Mouse (Mus musculus) megakaryocyte progenitor cell, adult 5-6 weeks (primary cell): ENCODE data around the gene Ost4. TPM values are rescaled to one million over a fixed set of nuclear protein-coding genes. Genes with fewer than 3 reads are reported as not detected.

Experiments used
- ATAC-seq: replicated peaks from 2 replicates; pipeline ENCODE4 v1.8.0; 2016; ENCODE audit warnings: mild to moderate bottlenecking, moderate TSS enrichment, inconsistent platforms; ENCODE audit not compliant: poor library complexity
- total RNA-seq, 2 experiments: library from RNA; stranded (forward) in 1 of 2; stranded (reverse) in 1 of 2; fragments of 157-497, 149-512 nt in 1 of 2; fragments of 200-1000 nt in 1 of 2; gene quantifications; 2 replicates each; pipeline versions ENCODE4 v1.2.3 to v1.2.4; 2015 to 2017

The Ost4 gene
- total RNA-seq, 2 experiments from 2014 or later, result 297 to 439 TPM

- no peak for ATAC-seq
Measured at GRCm38 (mm10) chr5:30925217-30925616, 17.6 kb upstream of the Ost4 start.

- no peak for ATAC-seq
Measured at GRCm38 (mm10) chr5:30924614-30925013, 17.0 kb upstream of the Ost4 start.

DNA sequence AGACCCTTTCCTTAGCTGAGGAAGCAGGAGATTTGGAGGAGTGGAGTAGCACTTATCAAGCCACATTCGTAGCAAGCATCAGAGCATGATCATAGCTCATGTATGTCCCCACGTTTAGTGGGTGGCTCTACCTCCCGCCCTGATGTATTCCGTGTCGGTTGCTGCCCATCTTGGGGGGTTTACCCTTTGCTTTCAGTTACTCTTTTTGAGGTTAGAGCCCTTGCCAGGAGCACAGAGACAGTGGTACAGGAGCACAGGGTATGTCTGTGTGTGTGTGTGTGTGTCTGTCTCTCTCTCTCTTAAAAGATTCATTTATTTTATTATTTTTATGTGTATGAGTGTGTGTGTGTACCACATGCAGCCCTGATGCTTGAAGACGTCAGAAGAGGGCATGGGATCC, 15.5 kb upstream of the Ost4 start:
- ATAC-seq, result no peak

DNA sequence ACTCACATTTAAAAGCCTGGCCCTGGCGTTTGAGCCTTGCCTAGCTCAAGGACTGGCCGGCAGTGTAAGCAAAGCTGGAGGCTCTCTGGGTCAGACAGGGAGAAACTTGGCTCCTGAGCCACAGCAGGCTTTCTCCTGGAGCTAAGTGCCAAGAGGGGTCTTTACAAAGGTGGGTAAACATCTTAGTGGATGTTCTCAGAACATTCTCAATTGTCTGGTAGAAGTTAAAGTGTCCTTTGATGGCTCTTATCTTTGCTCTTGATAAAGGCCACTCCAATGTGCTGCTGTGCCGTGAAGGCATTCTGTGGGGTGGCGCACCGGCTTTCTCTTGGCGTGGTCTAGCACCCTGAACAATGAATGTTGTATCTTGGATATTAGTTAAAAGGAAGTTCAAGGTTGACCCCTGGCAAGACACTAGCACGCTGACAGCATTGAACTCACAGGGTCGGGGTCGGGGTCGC, 15.0 kb upstream of the Ost4 start:
- no peak for ATAC-seq

- ATAC-seq, result peak; percentile 91
Measured at GRCm38 (mm10) chr5:30921256-30922033, 13.9 kb upstream of the Ost4 start, which contains the start of gene Khk. TSS of gene Khk (plus strand) at chr5:30921431.

GRCm38 (mm10) chr5:30920621-30921020, 13.0 kb upstream of the Ost4 start:
- no peak for ATAC-seq

DNA sequence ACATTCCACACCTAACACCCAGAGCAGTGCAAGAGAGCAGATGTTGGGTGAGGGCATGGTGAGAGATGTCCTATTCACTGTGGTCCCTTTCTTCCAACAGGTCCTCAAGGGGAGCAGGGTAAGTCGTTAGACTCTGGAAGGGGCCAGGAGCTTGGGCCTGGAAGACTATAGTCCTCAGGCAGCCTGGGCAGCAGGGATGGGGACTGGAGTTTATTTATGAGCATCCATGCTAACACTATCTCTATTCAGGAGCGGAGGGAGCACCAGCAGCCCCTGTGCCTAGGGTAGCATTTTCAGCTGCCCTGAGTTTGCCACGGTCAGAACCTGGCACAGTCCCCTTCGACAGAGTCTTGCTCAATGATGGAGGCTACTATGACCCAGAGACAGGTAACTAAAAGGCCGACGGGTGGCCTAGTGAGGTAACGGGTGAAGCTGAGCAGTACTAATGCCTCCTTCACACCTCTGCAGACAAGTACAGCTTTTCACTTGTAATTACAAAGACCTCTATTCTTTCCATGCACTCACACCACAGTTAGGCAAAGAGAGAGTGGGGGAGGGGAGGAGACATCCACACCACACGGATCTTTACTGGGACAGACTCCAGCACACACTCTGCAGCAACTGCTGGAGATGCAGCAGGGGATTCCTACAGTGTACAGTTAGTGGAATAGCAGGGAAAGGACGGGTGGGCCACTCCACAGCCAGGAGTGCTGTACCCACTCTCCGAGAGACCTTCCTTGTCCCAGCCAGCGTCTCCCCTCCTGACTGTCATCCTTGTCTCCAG, 12.4 kb upstream of the Ost4 start:
- ATAC-seq, result no peak

- ATAC-seq, result no peak
Measured at GRCm38 (mm10) chr5:30918691-30919090, 11.1 kb upstream of the Ost4 start.

DNA sequence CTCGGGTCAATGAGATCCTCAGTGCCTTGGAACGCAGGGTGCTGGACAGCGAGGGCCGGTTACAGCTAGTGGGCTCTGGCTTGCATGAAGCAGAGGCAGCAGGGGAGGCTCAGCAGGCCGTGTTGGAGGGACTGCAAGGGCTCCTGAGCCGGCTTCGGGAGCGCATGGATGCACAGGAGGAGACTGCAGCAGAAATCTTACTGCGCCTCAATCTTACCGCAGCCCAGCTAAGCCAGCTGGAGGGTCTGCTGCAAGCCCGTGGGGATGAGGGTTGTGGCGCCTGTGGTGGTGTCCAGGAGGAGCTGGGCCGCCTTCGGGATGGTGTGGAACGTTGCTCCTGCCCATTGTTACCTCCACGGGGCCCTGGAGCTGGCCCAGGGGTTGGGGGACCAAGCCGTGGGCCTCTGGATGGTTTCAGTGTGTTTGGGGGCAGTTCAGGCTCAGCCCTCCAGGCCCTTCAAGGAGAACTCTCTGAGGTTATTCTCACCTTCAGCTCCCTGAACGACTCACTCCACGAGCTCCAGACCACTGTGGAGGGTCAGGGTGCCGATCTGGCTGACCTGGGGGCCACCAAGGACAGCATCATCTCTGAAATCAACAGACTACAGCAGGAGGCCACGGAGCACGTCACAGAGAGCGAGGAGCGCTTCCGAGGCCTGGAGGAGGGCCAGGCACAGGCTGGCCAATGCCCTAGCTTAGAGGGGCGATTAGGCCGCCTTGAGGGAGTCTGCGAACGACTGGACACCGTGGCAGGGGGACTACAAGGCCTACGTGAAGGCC, 10.5 kb upstream of the Ost4 start:
- no peak for ATAC-seq

GRCm38 (mm10) chr5:30917348-30917747, 9.8 kb upstream of the Ost4 start:
- no peak for ATAC-seq

DNA sequence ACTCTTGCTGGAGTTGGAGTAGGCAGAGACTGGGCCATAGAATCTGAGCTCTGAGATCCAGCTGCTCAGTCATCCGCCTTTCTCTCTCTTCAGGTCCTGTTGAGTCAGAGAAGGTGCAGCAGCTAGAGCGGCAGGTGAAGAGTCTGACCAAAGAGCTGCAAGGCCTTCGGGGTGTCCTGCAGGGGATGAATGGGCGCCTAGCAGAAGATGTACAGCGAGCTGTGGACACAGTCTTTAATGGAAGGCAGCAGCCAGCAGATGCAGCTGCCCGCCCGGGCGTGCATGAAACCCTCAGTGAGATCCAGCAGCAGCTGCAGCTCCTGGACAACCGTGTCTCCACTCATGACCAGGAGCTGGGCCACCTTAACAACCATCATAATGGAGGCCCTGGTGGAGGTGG, 9.3 kb upstream of the Ost4 start:
- ATAC-seq, result no peak

DNA sequence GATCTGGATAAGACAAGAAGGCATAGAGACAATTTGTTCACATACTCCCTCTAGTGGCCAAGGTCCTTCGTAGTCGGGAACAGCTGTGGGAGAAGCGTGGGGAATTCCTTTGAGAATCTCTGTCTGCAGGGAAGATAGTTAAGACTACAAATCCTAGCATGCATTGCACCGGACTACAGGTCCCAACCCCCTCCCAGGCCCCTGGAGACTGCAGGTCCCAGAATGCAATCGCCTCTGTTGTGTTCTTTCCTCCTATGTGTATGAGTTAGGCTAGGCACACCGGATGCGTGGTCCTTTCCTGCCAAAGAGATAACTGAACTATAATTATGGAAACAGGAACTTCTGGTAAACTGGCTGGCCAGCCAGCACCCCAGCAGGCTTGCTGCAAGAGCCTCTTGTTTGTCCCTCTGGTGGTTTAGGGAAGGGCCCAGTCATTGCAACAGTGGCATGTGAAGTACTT, 8.4 kb upstream of the Ost4 start:
- peak; percentile 77 for ATAC-seq

DNA sequence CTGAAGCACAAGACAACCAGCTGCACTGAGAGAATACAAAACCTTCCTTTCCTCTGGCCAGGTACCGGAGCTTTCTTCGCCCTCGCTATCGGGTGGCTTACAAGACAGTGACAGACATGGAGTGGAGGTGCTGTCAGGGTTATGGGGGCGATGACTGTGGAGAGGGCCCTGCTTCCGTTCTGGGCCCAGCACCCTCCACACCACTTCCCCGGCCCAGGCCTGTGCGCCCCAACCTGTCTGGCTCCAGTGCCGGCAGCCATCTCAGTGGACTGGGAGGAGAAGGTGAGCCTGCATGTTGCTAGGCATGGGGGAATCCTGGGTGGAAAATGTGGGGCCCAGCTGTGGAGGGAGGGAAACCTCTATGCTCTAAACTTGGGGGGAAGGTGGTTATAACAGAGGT, 7.9 kb upstream of the Ost4 start:
- 0 out of 2 replicates have a peak, but pooled peaks have one; percentile 8 for ATAC-seq

- ATAC-seq, result no peak
Measured at GRCm38 (mm10) chr5:30914849-30915248, 7.3 kb upstream of the Ost4 start.

GRCm38 (mm10) chr5:30914101-30914635, 6.6 kb upstream of the Ost4 start:
- ATAC-seq, result no peak

- ATAC-seq, result peak; percentile 43
Measured at GRCm38 (mm10) chr5:30913060-30913841, 5.7 kb upstream of the Ost4 start, which contains the start of gene Emilin1. TSS of gene Emilin1 (plus strand) at chr5:30913402.

GRCm38 (mm10) chr5:30912156-30912555, 4.6 kb upstream of the Ost4 start:
- ATAC-seq, result no peak

DNA sequence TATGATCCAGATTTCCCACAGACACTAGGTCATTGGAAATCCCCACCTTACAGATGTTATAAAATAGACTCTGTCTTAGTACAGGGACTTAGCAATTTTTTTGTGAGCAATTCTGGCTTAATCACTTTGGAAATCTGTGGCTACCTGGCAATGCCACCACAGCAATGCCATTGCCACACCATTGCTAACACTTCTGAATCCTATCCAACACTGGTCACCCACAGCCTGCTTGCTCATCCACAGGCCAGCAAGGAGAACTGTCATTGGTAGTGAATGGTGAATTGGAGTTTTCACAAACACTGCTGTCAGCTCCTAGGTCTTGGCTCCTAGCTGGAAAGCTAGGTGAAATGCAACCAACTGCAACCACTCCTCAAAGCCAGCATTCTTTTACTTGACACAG, 2.9 kb upstream of the Ost4 start:
- no peak for ATAC-seq

GRCm38 (mm10) chr5:30909863-30910262, 2.3 kb upstream of the Ost4 start:
- no peak for ATAC-seq

GRCm38 (mm10) chr5:30909300-30909659, 1.7 kb upstream of the Ost4 start:
- ATAC-seq, result no peak
